Comparison of ENCODE assay signal across 8 mouse cellular contexts in the genomic region with DNA sequence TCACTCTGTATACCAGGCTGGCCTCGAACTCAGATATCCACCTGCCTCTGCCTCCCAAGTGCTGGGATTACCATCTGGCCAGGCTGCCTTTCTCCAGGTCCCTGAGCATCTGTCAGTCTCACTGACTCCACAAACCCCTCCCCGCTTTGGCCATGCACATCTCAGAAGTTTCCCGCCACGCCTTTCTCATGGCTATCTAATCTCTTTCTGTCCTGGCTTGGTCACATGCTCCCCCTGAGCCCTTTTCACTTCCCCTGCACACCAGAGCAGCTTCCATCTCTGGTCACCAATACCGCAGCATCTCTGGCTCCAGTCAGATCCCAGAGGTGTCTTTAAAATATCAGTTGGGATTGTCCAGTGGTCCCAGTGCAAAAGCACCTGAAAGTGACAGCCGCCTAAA. TPM values are rescaled to one million over a fixed set of nuclear protein-coding genes. Genes with fewer than 3 reads are reported as not detected.
DNase-seq lines count a peak whose midpoint lies in the region; ATAC-seq and TF ChIP-seq lines count a peak whose summit lies in the region.
"Not testable (repeated sequence)": the region's sequence is repeated elsewhere in the genome, so short reads cannot be mapped to it uniquely, and the experiment has no call there.
"Had no signal": no experiment of that assay in that cellular context is flagged by ENCODE, and none has a peak within 500 bp of the region (broad histone marks: within the 10 kb centered on the region; RNA-seq: fewer than 3 reads in every experiment).

No protein-coding gene starts in this region.

- peaks cover 21% of the 10 kb centered on the region for H3K27me3 ChIP-seq in G1E (ENCODE audit: insufficient read depth, low read length)
- H3K27me3 ChIP-seq in heart, embryonic 11.5 days (ENCODE audit: control insufficient read depth, insufficient read depth, low read length); heart, embryonic 13.5 days (replicated peaks): not testable (repeated sequence)

- H3K9ac ChIP-seq in heart, embryonic 11.5 days (ENCODE audit: low read depth, low read length); heart, embryonic 13.5 days: not testable (repeated sequence)

- peak; percentile 17; the same call in 1 of the 2 replicates for ATAC-seq in G1E (ENCODE audit: extremely low read depth, insufficient number of reproducible peaks, low FRiP score, poor library complexity, severe bottlenecking)
- ATAC-seq in granulocyte monocyte progenitor cell, adult 5-6 weeks (replicated peaks; ENCODE audit: poor library complexity, severe bottlenecking): 0 out of 2 replicates have a peak, but pooled peaks have one; percentile 24
- peak; percentile 77 for ATAC-seq in heart, embryonic 11.5 days (replicated peaks; ENCODE audit: insufficient number of reproducible peaks, low FRiP score, low TSS enrichment)
- peak; percentile 51; the same call in 1 of the 2 replicates for ATAC-seq in heart, embryonic 13.5 days (ENCODE audit: extremely low read depth, insufficient number of reproducible peaks, low FRiP score, low TSS enrichment)

- not testable (repeated sequence) for H3K4me2 ChIP-seq in heart, embryonic 11.5 days; heart, embryonic 13.5 days

- DNase-seq in 416B (ENCODE audit: low read depth) (peak; percentile 42), liver (peak; percentile 26)
- DNase-seq in G1E (ENCODE audit: low spot score): not testable (repeated sequence)
- peak; percentile 14 to 15 for DNase-seq in lung, adult 18-20 months

- WGBS in heart, embryonic 11.5 days (ENCODE audit: insufficient replicate concordance): 35% methylated on average over 6 of the region's 6 CpGs
- 32% methylated on average over 6 of the region's 6 CpGs for WGBS in heart, embryonic 13.5 days

- not testable (repeated sequence) for TF ChIP-seq CTCF in G1E (IDR thresholded peaks at IDR 0.05; ENCODE audit: low read depth, low read length)

- H3K9me3 ChIP-seq in G1E (replicated peaks); heart, embryonic 11.5 days (replicated peaks; ENCODE audit: control insufficient read depth, low read length); heart, embryonic 13.5 days: not testable (repeated sequence)

- peaks cover 81% of the 10 kb centered on the region for H3K4me1 ChIP-seq in G1E (ENCODE audit: insufficient read depth, low read depth, low read length)
- not testable (repeated sequence) for H3K4me1 ChIP-seq in heart, embryonic 11.5 days (ENCODE audit: control insufficient read depth, insufficient read depth, low read length); heart, embryonic 13.5 days

- H3K4me3 ChIP-seq in G1E (ENCODE audit: low read depth, low read length): peak overlapping the region; percentile 23; the same call in 1 of the 2 replicates
- H3K4me3 ChIP-seq in heart, embryonic 11.5 days (ENCODE audit: low read depth, low read length); heart, embryonic 13.5 days: not testable (repeated sequence)

- H3K27ac ChIP-seq in heart, embryonic 11.5 days (ENCODE audit: low read depth, low read length); heart, embryonic 13.5 days (replicated peaks): not testable (repeated sequence)

- peaks cover 45% of the 10 kb centered on the region for H3K36me3 ChIP-seq in G1E (replicated peaks)
- not testable (repeated sequence) for H3K36me3 ChIP-seq in heart, embryonic 11.5 days (ENCODE audit: control insufficient read depth, insufficient read depth, low read length); heart, embryonic 13.5 days

RNA-seq across cellular contexts. Expression of a gene that starts 4.4 kb away (rescaled TPM):
- total RNA-seq in G1E (2014; fragmentation: Nextera tagmentation) (219 and 232 TPM in 2 replicates), G1E (2017) (155 and 178 TPM in 2 replicates)
- 67.0 and 145 TPM in 2 replicates for polyA plus RNA-seq in G1E (2012)
- 90.5 and 114 TPM in 2 replicates for total RNA-seq in granulocyte monocyte progenitor cell, adult 5-6 weeks (2014; fragmentation: Nextera tagmentation)
- 57.3 and 137 TPM in 2 replicates for total RNA-seq in granulocyte monocyte progenitor cell, adult 5-6 weeks (2017)
- 6.5 and 6.6 TPM in 2 replicates for polyA plus RNA-seq in heart, embryonic 11.5 days (2014; fragmentation: Nextera tagmentation; extraction: Ambion mirVana)
- polyA plus RNA-seq in heart, embryonic 13.5 days (2015; fragmentation: Nextera tagmentation; extraction: Ambion mirVana): 0.94 and 1.3 TPM in 2 replicates

RNA-seq across cellular contexts. Expression of a gene that starts 24.5 kb away (rescaled TPM):
- total RNA-seq in G1E (2014; fragmentation: Nextera tagmentation) (41.4 and 46.8 TPM in 2 replicates), G1E (2017) (41.9 and 42.1 TPM in 2 replicates)
- 15.4 and 17.3 TPM in 2 replicates for polyA plus RNA-seq in G1E (2012)
- 7.8 and 10.7 TPM in 2 replicates for total RNA-seq in granulocyte monocyte progenitor cell, adult 5-6 weeks (2014; fragmentation: Nextera tagmentation)
- total RNA-seq in granulocyte monocyte progenitor cell, adult 5-6 weeks (2017): 1.6 and 4.1 TPM in 2 replicates
- 0.80 and 1.00 TPM in 2 replicates for polyA plus RNA-seq in heart, embryonic 11.5 days (2014; fragmentation: Nextera tagmentation; extraction: Ambion mirVana)
- 0.28 and 0.39 TPM in 2 replicates for polyA plus RNA-seq in heart, embryonic 13.5 days (2015; fragmentation: Nextera tagmentation; extraction: Ambion mirVana)
- polyA plus RNA-seq: activated CD4-positive, CD25-positive, alpha-beta regulatory T cell, adult 4 months had no signal

Comparison
In these comparisons a context has a peak if more than half of its experiments do, and no peak if none do; other contexts are left out.
1. ATAC-seq: peak in every context shown above with its lines; median percentile 77 in heart, embryonic 11.5 days; 51 in heart, embryonic 13.5 days; 24 in granulocyte monocyte progenitor cell, adult 5-6 weeks; 17 in G1E.